Mouse (Mus musculus) testis, adult 2 months (tissue): ENCODE data around the gene Tmem156. TPM values are rescaled to one million over a fixed set of nuclear protein-coding genes. Genes with fewer than 3 reads are reported as not detected.

Experiments
- H3K27ac ChIP-seq: fragments of 200-500 bp; 2 replicates; pipeline ENCODE4 v1.5.1; 2012; ENCODE audit warnings: low read depth, low read length; ENCODE audit not compliant: control insufficient read depth, insufficient read depth
- H3K27me3 ChIP-seq: fragments of 200-500 bp; 2 replicates; pipeline ENCODE4 v1.6.1; 2012; ENCODE audit warnings: mild to moderate bottlenecking, low read length, moderate library complexity; ENCODE audit not compliant: control insufficient read depth, insufficient read depth
- H3K36me3 ChIP-seq: fragments of 200-500 bp; 2 replicates; pipeline ENCODE4 v1.6.1; 2012; ENCODE audit warnings: mild to moderate bottlenecking, low read length; ENCODE audit not compliant: control insufficient read depth, insufficient read depth
- H3K4me1 ChIP-seq: fragments of 200-500 bp; 2 replicates; pipeline ENCODE4 v1.6.1; 2012; ENCODE audit warnings: low read length; ENCODE audit not compliant: control insufficient read depth, insufficient read depth
- H3K4me3 ChIP-seq: fragments of 200-500 bp; 2 replicates; pipeline ENCODE4 v1.5.1; 2012; ENCODE audit warnings: low read depth, mild to moderate bottlenecking, low read length, moderate library complexity, mixed read lengths; ENCODE audit not compliant: control insufficient read depth
- CTCF ChIP-seq: fragments of 200-500 bp; IDR thresholded peaks from 2 replicates; pipeline ENCODE4 v1.5.1; 2012; ENCODE audit warnings: low read depth, mild to moderate bottlenecking, inconsistent platforms, low read length, moderate library complexity; ENCODE audit not compliant: control insufficient read depth, insufficient read depth, insufficient replicate concordance
- POLR2A ChIP-seq: fragments of 200-500 bp; IDR thresholded peaks from 2 replicates; pipeline ENCODE4 v1.6.1; 2012; ENCODE audit warnings: low read depth, mild to moderate bottlenecking, inconsistent platforms, low read length, moderate library complexity; ENCODE audit not compliant: control insufficient read depth
- polyA plus RNA-seq: library from polyadenylated mRNA; depleted of rRNA; stranded (reverse); fragments of >200 nt; gene quantifications from 2 replicates; pipeline ENCODE4 v1.2.3, GENCODE M21; 2012; rRNA removed

The Tmem156 gene
- 6.5 and 9.2 TPM in 2 replicates for polyA plus RNA-seq

DNA sequence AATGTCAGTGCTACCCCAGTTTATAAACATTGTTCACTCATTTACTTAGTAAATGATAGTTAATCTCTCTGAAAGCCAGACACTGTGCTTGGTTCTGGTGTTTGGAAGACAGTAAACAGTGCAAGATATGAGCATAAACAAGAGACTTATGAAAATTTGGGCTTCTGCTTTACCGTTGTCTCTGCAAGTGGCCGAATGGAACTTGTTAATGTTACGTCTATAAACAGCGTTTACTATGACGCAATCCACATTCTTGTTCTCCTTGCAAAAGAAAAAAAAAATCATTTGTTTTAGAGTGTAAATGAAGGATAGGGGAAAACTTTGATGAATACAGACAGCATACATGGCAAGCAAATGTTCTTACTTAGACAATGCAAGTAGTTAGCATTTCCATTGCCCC is at the start of gene Tmem156:
TSS of gene Tmem156 (minus strand) at position 212 of the 400 bp plus-strand sequence.
- no peak for TF ChIP-seq POLR2A
- no peak for TF ChIP-seq CTCF
- Histone ChIP-seq H3K4me3 (no peak within 1 kb of the TSS; the same call in 1 of the 2 replicates), H3K27ac (no peak within 1 kb of the TSS), H3K36me3 (no peaks in the 10 kb centered on the region), H3K4me1 (no peaks in the 10 kb centered on the region), H3K27me3 (no peaks in the 10 kb centered on the region)

DNA sequence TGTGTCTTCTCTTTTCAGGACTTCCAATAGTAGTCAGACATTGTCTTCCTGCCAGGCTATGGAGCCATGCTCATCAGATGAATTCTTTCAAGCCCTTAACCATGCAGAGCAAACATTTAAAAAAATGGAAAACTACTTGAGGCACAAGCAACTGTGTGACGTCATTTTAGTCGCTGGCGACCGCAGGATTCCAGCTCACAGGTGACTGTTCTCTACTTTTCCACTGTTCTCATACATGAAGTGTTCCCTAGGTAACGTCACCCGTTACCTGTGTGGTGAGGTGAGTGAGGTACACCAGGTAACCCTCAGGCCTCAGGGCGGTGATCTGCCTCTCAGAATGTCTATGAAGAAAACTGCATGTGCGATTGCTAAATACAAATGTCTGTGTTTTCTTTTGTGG is 49.3 kb upstream of the Tmem156 start:
- Histone ChIP-seq H3K4me1 (no peaks in the 10 kb centered on the region), H3K27ac (no peak overlapping the region), H3K4me3 (no peak overlapping the region), H3K27me3 (no peaks in the 10 kb centered on the region), H3K36me3 (no peaks in the 10 kb centered on the region)
- TF ChIP-seq CTCF, result no peak

- no peak for TF ChIP-seq CTCF
- no peak for TF ChIP-seq POLR2A
- Histone ChIP-seq H3K4me3 (no peak overlapping the region), H3K27me3 (no peaks in the 10 kb centered on the region), H3K27ac (no peak overlapping the region), H3K4me1 (no peaks in the 10 kb centered on the region), H3K36me3 (no peaks in the 10 kb centered on the region)
These were observed 45.1 kb upstream of the Tmem156 start for GRCm38 (mm10) chr5:65137073-65137472.

- H3K27ac ChIP-seq, result no peak overlapping the region
- H3K4me3 ChIP-seq, result no peak overlapping the region
- no peaks in the 10 kb centered on the region; the same call in 1 of the 2 replicates for H3K4me1 ChIP-seq
- H3K36me3 ChIP-seq, result no peaks in the 10 kb centered on the region
- no peaks in the 10 kb centered on the region for H3K27me3 ChIP-seq
- TF ChIP-seq POLR2A (no peak), CTCF (no peak)
These were observed 44.2 kb upstream of the Tmem156 start for GRCm38 (mm10) chr5:65136159-65136558.

GRCm38 (mm10) chr5:65131211-65131879 is 39.4 kb upstream of the Tmem156 start:
- Histone ChIP-seq H3K27ac (no peak overlapping the region), H3K36me3 (no peaks in the 10 kb centered on the region)
- no peak for TF ChIP-seq CTCF
- no peak for TF ChIP-seq POLR2A

GRCm38 (mm10) chr5:65130528-65131210 is 38.7 kb upstream of the Tmem156 start:
- H3K4me3 ChIP-seq, result no peak overlapping the region
- H3K27me3 ChIP-seq, result no peaks in the 10 kb centered on the region
- H3K27ac ChIP-seq, result no peak overlapping the region
- peaks cover 3% of the 10 kb centered on the region; the same call in 1 of the 2 replicates for H3K4me1 ChIP-seq
- TF ChIP-seq CTCF (no peak), POLR2A (no peak)
- H3K36me3 ChIP-seq, result no peaks in the 10 kb centered on the region

More at GRCm38 (mm10) chr5:65131211-65131879, 39.4 kb upstream of the Tmem156 start:
- Histone ChIP-seq H3K4me3 (peak overlapping the region; percentile 39), H3K4me1 (peaks cover 3% of the 10 kb centered on the region; the same call in 1 of the 2 replicates), H3K27me3 (no peaks in the 10 kb centered on the region)

DNA sequence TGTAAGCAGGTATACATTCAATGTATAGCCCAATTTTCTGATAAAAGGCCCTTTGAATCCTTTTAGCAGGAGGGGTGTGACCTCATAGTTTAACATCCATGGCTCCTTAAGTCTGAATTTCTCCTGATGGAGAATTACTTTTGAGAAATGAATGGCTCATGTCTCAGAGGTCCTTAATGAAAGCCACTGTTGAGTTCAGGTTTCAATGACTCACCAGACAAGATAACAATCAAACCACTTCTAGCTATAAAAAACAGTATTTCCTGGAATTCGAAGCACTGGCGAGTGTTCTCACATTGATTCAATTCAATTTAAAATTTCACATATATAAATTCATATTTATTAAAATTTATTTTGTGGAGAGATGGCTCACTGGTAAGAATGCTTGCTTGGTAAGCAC is 36.5 kb upstream of the Tmem156 start:
- Histone ChIP-seq H3K4me3 (no peak overlapping the region), H3K36me3 (no peaks in the 10 kb centered on the region), H3K4me1 (peaks cover 3% of the 10 kb centered on the region; the same call in 1 of the 2 replicates), H3K27me3 (no peaks in the 10 kb centered on the region), H3K27ac (no peak overlapping the region)
- TF ChIP-seq POLR2A, result no peak
- TF ChIP-seq CTCF, result no peak
